Mouse (Mus musculus) cerebellum, adult 2 months (tissue): ENCODE data around the gene Plekhn1.

Experiments used
- CTCF ChIP-seq: fragments of 200-500 bp; IDR thresholded peaks from 2 replicates; pipeline ENCODE4 v1.5.1; 2011; ENCODE audit warnings: low read depth, mild to moderate bottlenecking, control low read depth, low read length, moderate library complexity, borderline replicate concordance; ENCODE audit not compliant: insufficient read depth
- POLR2A ChIP-seq: fragments of 200-500 bp; IDR thresholded peaks from 2 replicates; pipeline ENCODE4 v1.6.1; 2011; ENCODE audit warnings: low read length, control low read depth, borderline replicate concordance; ENCODE audit not compliant: insufficient read depth

DNA sequence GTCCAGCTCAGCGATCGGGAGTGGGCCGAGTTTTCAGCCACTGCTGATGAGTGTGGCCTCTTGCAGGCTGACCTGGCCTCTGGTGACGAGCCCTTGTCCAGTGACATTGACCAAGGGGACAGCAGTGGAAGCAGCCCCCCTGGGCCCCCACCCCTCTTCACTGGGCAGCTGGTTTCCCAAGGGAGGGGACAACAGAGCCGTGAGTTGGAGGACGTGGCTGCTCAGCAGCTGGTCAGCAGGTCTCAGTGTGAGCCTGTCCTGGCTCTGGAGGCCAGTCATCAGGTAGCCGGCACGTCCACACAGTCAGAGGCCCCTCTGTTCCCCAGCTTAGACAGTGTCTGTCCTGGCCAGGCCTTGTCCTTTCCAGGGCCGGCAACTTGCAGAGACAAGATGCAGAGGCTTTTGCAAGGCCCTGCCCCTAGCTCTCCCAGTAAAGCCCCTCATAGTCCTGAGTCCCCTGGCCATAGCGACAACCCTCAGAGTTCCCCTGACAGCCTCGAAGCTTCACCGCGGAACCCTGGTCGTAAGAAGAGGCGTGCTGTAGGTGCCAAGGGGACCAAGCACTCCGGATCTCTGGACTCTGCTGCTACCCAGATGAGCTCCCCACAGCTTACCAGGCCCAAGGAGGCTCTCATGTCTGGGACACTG lies 17.5 kb downstream of the Plekhn1 start:
- no peak for TF ChIP-seq CTCF
- no peak for TF ChIP-seq POLR2A
